Mouse (Mus musculus) ovary, adult 2 months (tissue): Measurements from ENCODE around the gene Arhgef18. TPM values are rescaled to one million over a fixed set of nuclear protein-coding genes. Genes with fewer than 3 reads are reported as not detected.

Experiments
- polyA plus RNA-seq: library from polyadenylated mRNA; depleted of rRNA; stranded (reverse); fragments of >200 nt; gene quantifications from 2 replicates; pipeline ENCODE4 v1.2.3, GENCODE M21; 2012; rRNA removed

Arhgef18 gene
- 85.2 and 90.2 TPM in 2 replicates for polyA plus RNA-seq

GRCm38 (mm10) chr8:3392771-3393710 lies at the start of gene Arhgef18:
TSS of gene Arhgef18 (plus strand) at chr8:3393006.

GRCm38 (mm10) chr8:3353189-3353810 lies 39.5 kb upstream of the Arhgef18 start, which contains the start of gene A430078G23Rik:
TSS of gene A430078G23Rik (plus strand) at chr8:3353415.

GRCm38 (mm10) chr8:3467006-3467885 lies 74.4 kb downstream of the Arhgef18 start, which contains the start of gene Pex11g:
TSS of gene Pex11g (minus strand) at chr8:3467680.

GRCm38 (mm10) chr8:3470562-3470961 lies 77.8 kb downstream of the Arhgef18 start, which contains the start of gene Tex45:
TSS of gene Tex45 (plus strand) at chr8:3470862.

GRCm38 (mm10) chr8:3492901-3493844 lies 100.4 kb downstream of the Arhgef18 start, which contains the start of gene Zfp358:
TSS of gene Zfp358 (plus strand) at chr8:3493138.

GRCm38 (mm10) chr8:3500235-3501090 lies 107.7 kb downstream of the Arhgef18 start, which contains the start of gene Mcoln1:
TSS of gene Mcoln1 (plus strand) at chr8:3500457.

Other genes with a start within 250 kb of the Arhgef18 start
- gene Insr, start 113.4 kb upstream of the Arhgef18 start, polyA plus RNA-seq: 31.0 and 38.3 TPM in 2 replicates
- gene A430078G23Rik, start 39.6 kb upstream of the Arhgef18 start, polyA plus RNA-seq: 0.44 and 0.54 TPM in 2 replicates
- gene Pex11g, start 74.7 kb downstream of the Arhgef18 start, polyA plus RNA-seq: 10.4 and 12.8 TPM in 2 replicates
- 0.19 and 0.23 TPM in 2 replicates for gene Tex45, start 77.9 kb downstream of the Arhgef18 start, polyA plus RNA-seq
- 125 and 143 TPM in 2 replicates for gene Zfp358, start 100.1 kb downstream of the Arhgef18 start, polyA plus RNA-seq
- 399 and 751 TPM in 2 replicates for gene Mcoln1, start 107.5 kb downstream of the Arhgef18 start, polyA plus RNA-seq
- gene Pnpla6, start 122.4 kb downstream of the Arhgef18 start, polyA plus RNA-seq: 89.5 and 91.8 TPM in 2 replicates
- gene C330021F23Rik, start 175.0 kb downstream of the Arhgef18 start, polyA plus RNA-seq: 0.18 and 1.8 TPM in 2 replicates
- 20.9 and 23.5 TPM in 2 replicates for gene Camsap3, start 194.3 kb downstream of the Arhgef18 start, polyA plus RNA-seq
- 93.2 and 110 TPM in 2 replicates for gene Xab2, start 228.3 kb downstream of the Arhgef18 start, polyA plus RNA-seq
- 1.6 and 2.2 TPM in 2 replicates for gene Pet100, start 228.5 kb downstream of the Arhgef18 start, polyA plus RNA-seq
- not detected in 2 replicates for gene Pcp2, start 232.5 kb downstream of the Arhgef18 start, polyA plus RNA-seq
- 171 and 235 TPM in 2 replicates for gene Stxbp2, start 237.9 kb downstream of the Arhgef18 start, polyA plus RNA-seq